Comparison of ENCODE assay signal across 11 mouse cellular contexts in genomic region chr6:89585696-89586095, GRCm38 (mm10). TPM values are rescaled to one million over a fixed set of nuclear protein-coding genes. Genes with fewer than 3 reads are reported as not detected.
DNase-seq lines count a peak whose midpoint lies in the region; ATAC-seq lines count a peak whose summit lies in the region.
"Had no signal": no experiment of that assay in that cellular context is flagged by ENCODE, and none has a peak within 500 bp of the region (broad histone marks: within the 10 kb centered on the region; RNA-seq: fewer than 3 reads in every experiment).

No protein-coding gene starts in this region.

- 0 out of 2 replicates have a peak overlapping the region, but pooled peaks have one; percentile 12 for H3K27ac ChIP-seq in forebrain, embryonic 11.5 days (ENCODE audit: low read depth, low read length)
- no peak overlapping the region for H3K27ac ChIP-seq in midbrain, embryonic 11.5 days (ENCODE audit: low read depth, low read length)
- H3K27ac ChIP-seq: hindbrain, embryonic 15.5 days had no signal

- no peak overlapping the region for H3K4me3 ChIP-seq in forebrain, embryonic 11.5 days (ENCODE audit: low read depth, low read length)
- H3K4me3 ChIP-seq in midbrain, embryonic 11.5 days (ENCODE audit: low read depth, low read length): no peak overlapping the region
- H3K4me3 ChIP-seq: hindbrain, embryonic 15.5 days had no signal

- H3K9ac ChIP-seq in forebrain, embryonic 11.5 days (ENCODE audit: low read length): no peak overlapping the region
- peak overlapping the region; percentile 24; the same call in 1 of the 2 replicates for H3K9ac ChIP-seq in midbrain, embryonic 11.5 days (ENCODE audit: low read length)
- H3K9ac ChIP-seq: hindbrain, embryonic 15.5 days had no signal

- H3K27me3 ChIP-seq in forebrain, embryonic 11.5 days (ENCODE audit: control insufficient read depth, insufficient read depth, low read length): no peaks in the 10 kb centered on the region
- H3K27me3 ChIP-seq in midbrain, embryonic 11.5 days (ENCODE audit: control insufficient read depth, insufficient read depth, low read length): no peaks in the 10 kb centered on the region
- H3K27me3 ChIP-seq: hindbrain, embryonic 15.5 days had no signal

- no peaks in the 10 kb centered on the region for H3K9me3 ChIP-seq in forebrain, embryonic 11.5 days (ENCODE audit: control insufficient read depth, low read length)
- no peaks in the 10 kb centered on the region for H3K9me3 ChIP-seq in midbrain, embryonic 11.5 days (ENCODE audit: control insufficient read depth, low read length)
- H3K9me3 ChIP-seq: hindbrain, embryonic 15.5 days had no signal

- peak; percentile 6 for DNase-seq in heart, adult 8-10 months (ENCODE audit: low spot score)
- DNase-seq in heart, postnatal 14 days: no peak
- peak; percentile 55 for DNase-seq in adrenal gland, postnatal 10 days
- DNase-seq in forebrain, embryonic 11.5 days (ENCODE audit: low spot score): no peak
- peak; percentile 64 for DNase-seq in midbrain, embryonic 11.5 days (ENCODE audit: low spot score, missing footprints)
- no peak for DNase-seq in urinary bladder, postnatal 14 days (ENCODE audit: low spot score)
- no peak for DNase-seq in layer of hippocampus, adult 9-11 months
- DNase-seq: cerebellum, adult 11 months; left cerebral cortex, postnatal 4 days had no signal

- H3K36me3 ChIP-seq in forebrain, embryonic 11.5 days (ENCODE audit: control insufficient read depth, insufficient read depth, low read length): no peaks in the 10 kb centered on the region
- H3K36me3 ChIP-seq in midbrain, embryonic 11.5 days (ENCODE audit: control insufficient read depth, insufficient read depth, low read length): no peaks in the 10 kb centered on the region
- H3K36me3 ChIP-seq: hindbrain, embryonic 15.5 days had no signal

- no peak for ATAC-seq in forebrain, embryonic 11.5 days (replicated peaks; ENCODE audit: low FRiP score)
- ATAC-seq in midbrain, embryonic 11.5 days (ENCODE audit: low FRiP score): no peak
- ATAC-seq in frontal cortex, adult (ENCODE audit: low TSS enrichment): no peak

- no peak overlapping the region for H3K4me2 ChIP-seq in forebrain, embryonic 11.5 days (ENCODE audit: low read depth, low read length, severe bottlenecking)
- H3K4me2 ChIP-seq in midbrain, embryonic 11.5 days: no peak overlapping the region
- H3K4me2 ChIP-seq: hindbrain, embryonic 15.5 days had no signal

- intact Hi-C loops in heart, postnatal 14 days (cut with DNase I): no loop called here

- H3K4me1 ChIP-seq in forebrain, embryonic 11.5 days (replicated peaks; ENCODE audit: control insufficient read depth, insufficient read depth, low read length): no peaks in the 10 kb centered on the region
- peaks cover 21% of the 10 kb centered on the region for H3K4me1 ChIP-seq in midbrain, embryonic 11.5 days (ENCODE audit: control insufficient read depth, insufficient read depth, low read length)

RNA-seq across cellular contexts. Expression of gene Chchd6, which starts 9.8 kb away (rescaled TPM):
- 10 to 100 TPM; 10.1 to 12.9 (median 11.5) TPM for total RNA-seq in heart, adult 8-10 months (2022)
- 10 to 100 TPM; 10.2 to 11.1 TPM for total RNA-seq in heart, postnatal 14 days (2021)
- 10 to 100 TPM; 29.2 to 34.1 TPM for total RNA-seq in adrenal gland, postnatal 10 days (2021)
- 93.7 and 98.9 TPM in 2 replicates for polyA plus RNA-seq in forebrain, embryonic 11.5 days (2014; fragmentation: Nextera tagmentation; extraction: Ambion mirVana)
- polyA plus RNA-seq in midbrain, embryonic 11.5 days (2014; fragmentation: Nextera tagmentation; extraction: Ambion mirVana): 97.4 and 103 TPM in 2 replicates

RNA-seq across cellular contexts. Expression of gene Txnrd3, which starts 58.1 kb away (rescaled TPM):
- total RNA-seq in heart, adult 8-10 months (2022): 10 to 100 TPM; 14.6 to 17.0 (median 15.0) TPM
- 10 to 100 TPM; 20.1 to 20.3 TPM for total RNA-seq in heart, postnatal 14 days (2021)
- 10 to 100 TPM; 14.4 TPM for total RNA-seq in adrenal gland, postnatal 10 days (2021)
- polyA plus RNA-seq in forebrain, embryonic 11.5 days (2014; fragmentation: Nextera tagmentation; extraction: Ambion mirVana): 8.6 and 9.9 TPM in 2 replicates
- polyA plus RNA-seq in midbrain, embryonic 11.5 days (2014; fragmentation: Nextera tagmentation; extraction: Ambion mirVana): 14.3 and 15.6 TPM in 2 replicates

Comparison
In these comparisons a context has a peak if more than half of its experiments do, and no peak if none do; other contexts are left out.
1. DNase-seq: peak in heart, adult 8-10 months (single experiment), adrenal gland, postnatal 10 days (single experiment) and midbrain, embryonic 11.5 days (single experiment); none in heart, postnatal 14 days (0 of 2), forebrain, embryonic 11.5 days (single experiment), urinary bladder, postnatal 14 days (single experiment) and layer of hippocampus, adult 9-11 months (single experiment).